Mouse (Mus musculus): Measurements from ENCODE around the gene Pirt.
A peak's percentile ranks its signal among the peaks of the same experiment; 100 is the strongest.

Pirt gene

DNA sequence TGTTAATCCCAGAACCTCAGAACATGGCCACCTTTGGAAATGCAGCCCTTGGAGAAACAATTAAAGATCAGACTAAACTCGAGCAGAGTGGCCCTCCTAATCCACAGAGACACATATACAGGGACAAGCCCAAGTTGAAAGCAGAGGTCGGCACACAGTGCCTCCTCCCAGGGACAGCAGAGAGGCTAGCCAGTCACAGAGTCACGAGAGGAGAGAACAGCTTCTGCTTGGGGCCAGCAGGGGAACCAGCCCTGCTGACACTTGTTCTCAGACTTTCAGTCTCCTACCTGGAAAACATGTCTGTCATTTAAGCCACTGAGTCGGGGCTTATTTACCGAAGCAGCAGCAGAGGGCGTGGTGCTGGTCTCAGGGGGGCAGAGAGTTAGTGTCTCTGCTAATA lies 34.7 kb downstream of the Pirt start:
- no peak for DNase-seq (ENCODE audit: low read depth, low spot score)

DNA sequence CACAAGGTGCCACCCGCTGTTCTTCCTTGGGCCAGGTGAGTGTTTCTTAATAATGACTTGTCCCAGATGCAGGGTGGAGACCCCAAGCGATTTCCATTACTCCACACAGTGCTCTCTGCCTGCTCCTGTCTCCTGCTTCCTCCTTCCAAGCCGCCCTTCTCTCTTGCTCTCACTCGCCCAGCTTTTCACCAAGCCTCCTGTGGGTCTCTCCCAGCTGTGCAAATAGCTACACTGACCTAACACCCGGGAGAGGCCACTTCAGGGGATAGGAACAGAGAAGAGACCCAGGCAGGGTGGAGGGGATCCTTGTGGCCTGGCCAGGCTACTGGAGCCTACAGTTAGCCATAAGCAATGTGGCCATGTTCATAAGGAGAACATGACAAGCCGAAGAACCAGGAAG lies 35.1 kb downstream of the Pirt start:
- no peak for DNase-seq (ENCODE audit: low read depth, low spot score)

DNA sequence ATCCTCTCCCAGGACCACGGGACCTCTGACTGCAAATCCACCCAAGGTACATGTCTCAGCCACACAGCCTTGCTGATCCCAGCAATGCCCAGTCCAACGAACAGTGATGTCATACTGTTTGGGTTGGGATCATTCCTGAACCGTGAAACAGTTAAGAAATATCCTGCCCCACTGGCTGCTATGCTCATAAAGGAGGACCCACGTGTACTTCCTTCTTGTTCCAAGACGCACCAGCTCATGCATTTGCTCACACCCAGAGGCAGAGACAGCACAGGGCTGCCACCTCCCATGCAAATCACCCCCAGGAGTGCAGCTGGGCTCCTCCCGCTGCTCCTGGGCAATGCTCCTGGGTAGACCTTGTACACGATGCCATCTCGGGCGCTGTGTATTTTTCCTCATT lies 44.5 kb downstream of the Pirt start, which contains the start of gene Tmem238l:
Tmem238l (plus strand) TSS at position 336 of the 400 bp plus-strand sequence.
- peak; percentile 19 for DNase-seq (ENCODE audit: low read depth, low spot score)

DNA sequence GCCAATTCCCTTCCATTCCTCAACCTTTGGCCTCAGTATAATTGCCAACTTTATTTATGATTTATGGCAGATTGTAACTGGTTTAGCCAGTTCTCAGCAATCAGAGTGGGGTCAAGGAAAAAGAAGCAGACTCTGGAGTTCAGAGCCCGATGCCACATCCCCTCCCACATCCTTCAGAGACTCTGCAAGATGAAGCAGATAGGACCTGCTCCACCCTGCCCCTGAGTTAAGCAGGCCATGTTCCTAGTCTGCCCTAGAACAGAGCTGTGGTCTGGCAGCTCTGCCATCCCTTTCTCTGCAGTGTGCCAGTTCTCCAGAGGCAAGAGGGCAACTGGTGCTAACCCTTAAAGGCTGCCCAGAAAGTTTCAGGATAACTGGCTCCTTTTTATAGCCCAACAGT lies 49.0 kb downstream of the Pirt start:
- DNase-seq (ENCODE audit: low read depth, low spot score): no peak

DNA sequence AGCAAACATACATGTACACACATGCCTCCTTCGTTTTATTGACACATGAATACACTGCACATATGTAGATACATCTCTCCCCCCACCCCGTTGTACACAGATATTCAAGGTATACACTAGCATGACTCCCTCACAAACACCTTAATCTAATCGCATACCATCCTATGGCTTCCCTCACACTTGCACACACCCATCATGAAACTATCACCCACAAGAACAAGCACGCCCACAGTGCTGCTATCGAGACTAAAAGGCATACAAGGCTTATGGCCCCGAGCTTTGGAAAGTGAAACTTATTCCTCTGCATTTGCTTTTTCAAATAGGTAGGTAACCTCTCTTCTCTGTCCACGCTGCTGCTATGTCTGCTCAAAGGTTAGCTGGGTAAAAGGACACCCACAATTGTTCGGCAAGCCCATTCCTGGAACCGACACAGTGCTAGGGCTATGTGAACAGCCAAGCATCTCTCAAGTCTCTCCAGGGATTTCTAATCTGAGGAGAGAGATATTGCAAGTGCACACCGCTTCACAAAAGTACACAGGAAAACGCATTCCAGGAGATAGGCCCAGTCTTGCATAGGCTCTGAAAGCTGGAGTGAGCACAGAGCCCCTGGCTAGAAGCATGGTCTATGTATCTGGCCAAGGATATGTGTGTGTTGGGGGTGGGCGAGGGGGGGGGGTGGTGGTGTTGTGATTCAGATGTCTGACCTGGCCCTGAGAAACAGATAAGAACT lies 49.8 kb downstream of the Pirt start:
- no peak for DNase-seq (ENCODE audit: low read depth, low spot score)

DNA sequence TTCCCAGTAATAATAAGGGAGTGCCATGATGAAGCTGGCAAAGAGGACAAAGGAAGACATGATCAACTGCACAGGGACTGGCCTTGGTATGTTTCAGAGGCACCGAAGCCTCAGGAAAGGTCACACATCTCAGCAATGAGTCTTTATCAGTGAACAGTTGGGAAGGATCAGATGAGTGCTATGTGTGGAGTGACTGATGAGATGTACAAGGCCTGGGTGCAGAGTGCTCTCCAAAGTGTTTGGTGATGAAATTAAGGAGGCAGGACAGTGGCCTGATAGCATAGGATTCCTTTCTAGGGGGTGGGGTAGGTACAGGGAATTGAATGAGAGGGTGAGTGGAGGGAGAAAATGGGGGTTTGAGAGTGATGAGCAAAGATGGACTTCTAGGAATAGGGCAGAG lies 51.7 kb downstream of the Pirt start:
- no peak for DNase-seq (ENCODE audit: low read depth, low spot score)

DNA sequence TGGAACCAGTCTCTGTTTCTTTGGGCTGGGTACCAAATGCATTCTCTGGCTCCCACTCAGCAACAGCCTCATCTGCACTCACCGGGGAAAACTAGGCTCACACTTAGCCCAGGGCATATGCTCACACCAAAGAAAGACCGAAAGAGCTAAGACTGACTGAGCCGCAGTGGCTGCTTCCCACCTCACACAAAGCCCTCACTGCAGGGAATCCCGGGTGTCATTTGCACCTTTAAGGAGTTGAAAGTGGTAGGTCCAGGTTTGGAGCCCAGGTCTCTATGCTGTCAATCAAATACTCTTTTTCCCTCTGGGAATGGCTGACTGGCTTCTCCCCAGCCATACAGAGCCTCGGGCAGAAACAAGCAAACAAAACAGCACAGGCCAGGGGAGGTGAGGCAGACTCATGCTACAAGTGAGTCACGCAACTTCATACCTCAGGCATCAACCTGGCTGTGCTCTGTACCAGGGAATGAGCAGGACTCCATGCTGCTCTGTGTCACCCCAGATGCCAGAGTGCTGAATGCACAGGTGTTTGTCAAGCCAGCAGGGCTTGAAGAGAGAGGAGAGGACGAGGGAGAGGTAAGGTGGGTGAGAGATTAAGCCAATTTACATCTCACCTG lies 54.8 kb downstream of the Pirt start:
- no peak for DNase-seq (ENCODE audit: low read depth, low spot score)

DNA sequence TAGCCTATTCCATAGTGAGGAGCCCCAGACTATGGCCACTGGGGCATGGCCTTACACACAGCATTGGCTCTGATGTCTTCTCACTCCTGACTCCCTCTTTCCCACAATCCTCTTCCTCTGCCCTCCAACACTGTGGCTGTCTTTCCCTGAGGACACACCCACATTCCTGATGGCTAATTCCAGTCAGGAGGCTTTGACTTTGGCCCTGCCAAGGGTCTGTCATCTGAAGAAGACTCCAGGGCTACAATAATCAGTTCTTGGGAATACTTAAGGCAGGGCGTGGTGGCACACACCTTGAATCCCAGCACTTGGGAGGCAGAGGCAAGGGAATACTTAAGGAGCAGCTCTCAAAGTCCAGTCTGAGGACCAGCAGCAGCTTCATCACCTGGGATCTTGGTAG lies 56.8 kb downstream of the Pirt start:
- DNase-seq (ENCODE audit: low read depth, low spot score): no peak

DNA sequence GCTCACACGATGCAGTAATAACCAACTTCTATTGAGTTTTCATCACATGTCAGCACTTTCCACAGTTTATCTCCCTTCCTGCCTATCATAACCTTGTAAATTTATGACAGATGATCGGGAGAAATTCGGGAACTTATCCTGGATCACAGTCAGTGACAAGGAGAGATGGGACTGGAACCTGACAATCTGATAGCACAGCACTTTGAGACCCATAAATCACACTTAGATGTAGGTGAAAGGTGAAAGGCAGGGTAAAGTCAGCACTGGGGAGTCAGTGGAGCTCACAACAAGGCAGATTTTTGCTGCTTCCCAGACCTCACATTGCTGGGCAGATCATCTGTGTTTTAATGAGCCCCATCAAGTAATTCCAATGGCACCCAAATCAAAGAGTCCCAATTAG lies 61.7 kb downstream of the Pirt start:
- DNase-seq (ENCODE audit: low read depth, low spot score): no peak

DNA sequence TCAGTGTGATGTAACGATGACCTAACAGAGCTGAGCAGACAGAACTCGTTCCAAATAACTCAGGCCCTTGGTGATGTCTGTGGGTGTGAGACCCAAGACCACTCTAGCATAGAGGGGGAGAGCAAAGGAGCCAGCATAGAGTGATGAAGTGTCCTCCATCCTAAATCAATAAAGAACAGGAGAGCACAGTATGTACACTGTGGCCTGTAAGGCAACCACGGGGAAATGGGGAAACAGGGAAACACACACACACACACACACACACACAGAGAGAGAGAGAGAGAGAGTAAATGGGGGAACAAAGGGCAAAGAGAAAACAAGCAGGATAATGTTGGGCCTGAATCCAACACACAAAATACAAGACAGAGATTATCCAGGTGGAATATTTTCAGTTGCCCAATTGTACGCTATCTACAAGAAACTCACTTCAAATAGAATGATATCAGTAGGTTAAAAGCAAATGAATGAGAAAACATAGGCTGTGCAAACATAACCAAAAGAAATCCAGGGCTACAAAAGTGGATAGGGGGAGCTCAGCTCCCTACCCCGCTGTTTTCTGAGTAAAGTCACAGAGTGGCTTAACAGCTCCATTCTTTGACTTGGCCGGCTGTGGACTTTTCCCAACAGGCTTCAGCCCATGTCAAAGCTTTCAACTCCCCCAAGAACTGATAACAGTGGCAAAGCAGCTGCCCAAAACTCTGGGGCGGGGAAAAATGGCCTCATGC lies 64.0 kb downstream of the Pirt start:
- DNase-seq (ENCODE audit: low read depth, low spot score): no peak

All from A20 (cell line).